Mouse (Mus musculus) MEL (cell line): ENCODE data around the gene Cd180.

ENCODE experiments used
- CTCF ChIP-seq, 3 experiments: IDR thresholded peaks in 2 of 3; conservative IDR thresholded peaks in 1 of 3; 2 replicates each; pipeline ENCODE4 v1.5.1; 2011 to 2012; ENCODE audit warnings: low read length in 3 of 3, low read depth in 2 of 3, mild to moderate bottlenecking in 2 of 3, improper control_type of control experiment in 1 of 3, inconsistent platforms in 1 of 3, mixed read lengths in 1 of 3, moderate library complexity in 1 of 3; ENCODE audit not compliant: control insufficient read depth in 1 of 3, insufficient read depth in 1 of 3, poor library complexity in 1 of 3, severe bottlenecking in 1 of 3
- E2F4 ChIP-seq: IDR thresholded peaks from 2 replicates; pipeline ENCODE4 v1.6.1; 2011; ENCODE audit warnings: low read depth, low read length, improper control_type of control experiment, borderline replicate concordance
- EP300 ChIP-seq, 2 experiments: IDR thresholded peaks; 2 replicates each; pipeline ENCODE4 v1.6.1; 2011; ENCODE audit warnings: improper control_type of control experiment in 2 of 2, low read length in 2 of 2, low read depth in 1 of 2, mild to moderate bottlenecking in 1 of 2
- HCFC1 ChIP-seq: IDR thresholded peaks from 2 replicates; pipeline ENCODE4 v1.6.1; 2012; ENCODE audit warnings: low read depth, mild to moderate bottlenecking, inconsistent platforms, low read length, improper control_type of control experiment, moderate library complexity
- KAT2A ChIP-seq: conservative IDR thresholded peaks from 2 replicates; pipeline ENCODE4 v1.6.1; 2012; ENCODE audit warnings: low read depth, low read length, improper control_type of control experiment, inconsistent platforms
- MAX ChIP-seq: IDR thresholded peaks from 2 replicates; pipeline ENCODE4 v1.6.1; 2011; ENCODE audit warnings: low read length, improper control_type of control experiment
- POLR2A ChIP-seq, 2 experiments: IDR thresholded peaks; 2 replicates each; pipeline ENCODE4 v1.6.1; 2011 to 2012; ENCODE audit warnings: low read length in 2 of 2, mild to moderate bottlenecking in 2 of 2, control low read depth in 1 of 2, improper control_type of control experiment in 1 of 2, low read depth in 1 of 2, moderate library complexity in 1 of 2; ENCODE audit not compliant: control insufficient read depth in 1 of 2, insufficient read depth in 1 of 2, poor library complexity in 1 of 2
- TBP ChIP-seq: IDR thresholded peaks from 2 replicates; pipeline ENCODE4 v1.8.0; 2011; ENCODE audit warnings: low read depth, low read length, improper control_type of control experiment
- TCF12 ChIP-seq: IDR thresholded peaks from 2 replicates; pipeline ENCODE4 v1.6.1; 2014; ENCODE audit warnings: low read depth, mild to moderate bottlenecking, inconsistent platforms, low read length, improper control_type of control experiment, moderate library complexity
- USF1 ChIP-seq: IDR thresholded peaks from 2 replicates; pipeline ENCODE4 v1.6.1; 2014; ENCODE audit warnings: low read depth, mild to moderate bottlenecking, inconsistent platforms, low read length, improper control_type of control experiment, moderate library complexity
- ZC3H11A ChIP-seq: IDR thresholded peaks from 2 replicates; pipeline ENCODE4 v1.6.1; 2012; ENCODE audit warnings: low read depth, mild to moderate bottlenecking, inconsistent platforms, low read length, improper control_type of control experiment
- ZMIZ1 ChIP-seq: IDR thresholded peaks from 2 replicates; pipeline ENCODE4 v1.6.1; 2012; ENCODE audit warnings: low read depth, mild to moderate bottlenecking, inconsistent platforms, low read length, improper control_type of control experiment, moderate library complexity

- no peak for TF ChIP-seq E2F4
- peak; percentile 90 for TF ChIP-seq TCF12
- TF ChIP-seq POLR2A (IDR thresholded peaks at IDR 0.05; ENCODE audit: control insufficient read depth in 1 of 2, insufficient read depth in 1 of 2, low read depth in 1 of 2, low read length in 2 of 2, poor library complexity in 1 of 2): no peak; a peak in 1 of 4 replicates
- TF ChIP-seq MAX: 0 out of 2 replicates have a peak, but pooled peaks have one; percentile 36
- no peak for TF ChIP-seq CTCF (IDR thresholded peaks at IDR 0.05 in 2 of 3, conservative IDR thresholded peaks at IDR 0.05 in 1 of 3; ENCODE audit: control insufficient read depth in 1 of 3, insufficient read depth in 1 of 3, low read depth in 2 of 3, low read length in 3 of 3, poor library complexity in 1 of 3, severe bottlenecking in 1 of 3)
- 0 out of 2 replicates have a peak, but pooled peaks have one; percentile 16 for TF ChIP-seq TBP
- no peak; the same call in 1 of the 2 replicates for TF ChIP-seq KAT2A
- no peak for TF ChIP-seq ZC3H11A
- peak; percentile 27; the same call in 1 of the 2 replicates for TF ChIP-seq ZMIZ1
- TF ChIP-seq HCFC1: peak; percentile 18; the same call in 1 of the 2 replicates
- TF ChIP-seq USF1: no peak
- peak; percentile 95 for TF ChIP-seq EP300 (IDR thresholded peaks at IDR 0.05; ENCODE audit: low read depth in 1 of 2, low read length in 2 of 2)
Observed at GRCm38 (mm10) chr13:102773169-102773568, 79.8 kb downstream of the Cd180 start.
